In the genomic region with DNA sequence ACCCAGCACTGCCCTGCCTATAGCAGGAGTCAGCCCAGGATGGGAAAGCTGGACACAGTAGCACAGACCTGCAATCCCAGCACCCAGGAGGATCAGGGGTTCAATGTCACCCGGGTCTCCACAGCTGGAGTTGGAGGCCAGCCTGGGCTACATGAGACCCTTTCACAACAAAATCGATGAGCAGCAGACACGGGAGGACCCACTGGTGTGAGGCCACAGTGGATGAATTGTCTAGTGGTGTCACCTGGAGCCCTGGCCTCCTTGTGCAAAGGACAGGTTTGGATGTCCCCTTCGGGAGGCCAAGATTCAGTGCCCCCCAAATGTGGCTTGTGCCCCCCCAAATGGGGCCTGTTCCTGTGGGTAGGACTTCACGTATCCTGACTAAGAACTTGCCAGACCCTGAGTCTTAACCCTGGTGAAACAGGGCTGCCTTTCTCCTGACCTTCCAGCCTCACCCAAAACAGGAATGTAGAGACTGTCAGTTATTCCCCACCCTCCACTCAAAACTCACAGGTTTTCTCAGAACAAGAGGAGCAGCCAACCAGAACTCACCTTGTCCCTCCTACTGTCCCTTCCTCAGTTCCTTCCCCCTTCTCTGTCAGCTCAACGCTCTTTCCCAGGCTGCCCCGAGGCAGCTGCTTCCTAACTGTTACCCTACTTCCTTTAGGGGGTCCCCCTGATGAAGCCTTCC, we compare ENCODE assay signal across 9 mouse cellular contexts. TPM values are rescaled to one million over a fixed set of nuclear protein-coding genes. Genes with fewer than 3 reads are reported as not detected.
DNase-seq lines count a peak whose midpoint lies in the region; ATAC-seq and TF ChIP-seq lines count a peak whose summit lies in the region.
"Had no signal": no experiment of that assay in that cellular context is flagged by ENCODE, and none has a peak within 500 bp of the region (broad histone marks: within the 10 kb centered on the region; RNA-seq: fewer than 3 reads in every experiment).

No protein-coding gene starts in this region.

- TF ChIP-seq CTCF in kidney, postnatal 0 days (IDR thresholded peaks at IDR 0.05; ENCODE audit: low read depth): no peak
- no peak for TF ChIP-seq CTCF in liver, postnatal 0 days (IDR thresholded peaks at IDR 0.05; ENCODE audit: low read depth)

- H3K4me1 ChIP-seq in kidney, postnatal 0 days (replicated peaks; ENCODE audit: insufficient read depth, low read length): peaks cover 15% of the 10 kb centered on the region
- peaks cover 25% of the 10 kb centered on the region for H3K4me1 ChIP-seq in brown adipose tissue, adult 24 weeks (ENCODE audit: control insufficient read depth, insufficient read depth, insufficient read length, low read length)
- H3K4me1 ChIP-seq in liver, postnatal 0 days (ENCODE audit: insufficient read depth): peaks cover 26% of the 10 kb centered on the region
- 0 out of 2 replicates have a peak, but pooled peaks cover 11% of the 10 kb centered on the region for H3K4me1 ChIP-seq in stomach, embryonic 15.5 days

- H3K36me3 ChIP-seq in kidney, postnatal 0 days (ENCODE audit: insufficient read depth, low read length): no peaks in the 10 kb centered on the region
- H3K36me3 ChIP-seq in liver, postnatal 0 days (replicated peaks; ENCODE audit: insufficient read depth, low read length): no peaks in the 10 kb centered on the region
- H3K36me3 ChIP-seq in stomach, embryonic 15.5 days: peaks cover 10% of the 10 kb centered on the region

- no peak overlapping the region for H3K9ac ChIP-seq in kidney, postnatal 0 days (ENCODE audit: low read depth, low read length)
- H3K9ac ChIP-seq in liver, postnatal 0 days (replicated peaks): no peak overlapping the region
- no peak overlapping the region for H3K9ac ChIP-seq in stomach, embryonic 15.5 days

- peak overlapping the region; percentile 63 for H3K27ac ChIP-seq in kidney, postnatal 0 days
- peak overlapping the region; percentile 97 for H3K27ac ChIP-seq in brown adipose tissue, adult 24 weeks (replicated peaks; ENCODE audit: low read depth, low read length)
- peak overlapping the region; percentile 75 for H3K27ac ChIP-seq in liver, postnatal 0 days (ENCODE audit: low read depth)
- peak overlapping the region; percentile 75 for H3K27ac ChIP-seq in stomach, embryonic 15.5 days
- H3K27ac ChIP-seq: midbrain, embryonic 10.5 days had no signal

- DNase-seq in kidney, postnatal 0 days (ENCODE audit: low spot score): peak; percentile 65
- no peak for DNase-seq in kidney, adult 8-10 months
- no peak for DNase-seq in liver, postnatal 0 days
- DNase-seq in frontal cortex, postnatal 36 days (ENCODE audit: low spot score in 2 of 2): no peak
- DNase-seq in cerebellum, postnatal 36 days: no peak

- H3K9me3 ChIP-seq in kidney, postnatal 0 days (replicated peaks; ENCODE audit: low read length): no peaks in the 10 kb centered on the region
- H3K9me3 ChIP-seq in liver, postnatal 0 days (ENCODE audit: low read length): no peaks in the 10 kb centered on the region
- H3K9me3 ChIP-seq in stomach, embryonic 15.5 days: no peaks in the 10 kb centered on the region
- H3K9me3 ChIP-seq: midbrain, embryonic 10.5 days had no signal

- no peaks in the 10 kb centered on the region for H3K27me3 ChIP-seq in kidney, postnatal 0 days (ENCODE audit: insufficient read depth, low read length)
- no peaks in the 10 kb centered on the region for H3K27me3 ChIP-seq in liver, postnatal 0 days (ENCODE audit: insufficient read depth, low read length)
- H3K27me3 ChIP-seq in stomach, embryonic 15.5 days (replicated peaks): no peaks in the 10 kb centered on the region
- H3K27me3 ChIP-seq: Patski had no signal

- no peak for TF ChIP-seq EP300 in liver, postnatal 0 days (IDR thresholded peaks at IDR 0.05; ENCODE audit: low read depth)

- H3K4me2 ChIP-seq in kidney, postnatal 0 days (ENCODE audit: low read length): no peak overlapping the region
- peak overlapping the region; percentile 24; the same call in 1 of the 2 replicates for H3K4me2 ChIP-seq in liver, postnatal 0 days (ENCODE audit: low read depth, low read length)
- 0 out of 2 replicates have a peak overlapping the region, but pooled peaks have one; percentile 14 for H3K4me2 ChIP-seq in stomach, embryonic 15.5 days

- 67% methylated on average over 7 of the region's 7 CpGs for WGBS in kidney, postnatal 0 days
- 51% methylated on average over 7 of the region's 7 CpGs for WGBS in liver, postnatal 0 days (ENCODE audit: insufficient replicate concordance)
- WGBS in stomach, embryonic 15.5 days: 62% methylated on average over 7 of the region's 7 CpGs

- no peak overlapping the region for H3K4me3 ChIP-seq in kidney, postnatal 0 days (replicated peaks; ENCODE audit: low read depth, low read length)
- no peak overlapping the region for H3K4me3 ChIP-seq in brown adipose tissue, adult 24 weeks (ENCODE audit: insufficient read depth, low read depth, low read length)
- H3K4me3 ChIP-seq in liver, postnatal 0 days (ENCODE audit: low read depth, low read length): no peak overlapping the region
- H3K4me3 ChIP-seq in stomach, embryonic 15.5 days (replicated peaks): no peak overlapping the region
- H3K4me3 ChIP-seq: midbrain, embryonic 10.5 days had no signal

- ATAC-seq in kidney, postnatal 0 days (replicated peaks; ENCODE audit: low FRiP score, low read depth): no peak
- ATAC-seq in liver, postnatal 0 days: no peak
- ATAC-seq in stomach, embryonic 15.5 days (ENCODE audit: insufficient read depth, low FRiP score, low read depth): peak; percentile 5; the same call in 1 of the 2 replicates

RNA-seq across cellular contexts. Expression of a gene that starts 33.1 kb away (rescaled TPM):
- polyA plus RNA-seq in kidney, postnatal 0 days (2015; fragmentation: Nextera tagmentation; extraction: Ambion mirVana): 58.1 and 64.6 TPM in 2 replicates
- polyA plus RNA-seq in brown adipose tissue, adult 24 weeks (2012; ENCODE audit: insufficient read depth, insufficient read length, missing spikeins): 2.1 and 3.6 TPM in 2 replicates
- polyA plus RNA-seq in liver, postnatal 0 days (2015; fragmentation: Nextera tagmentation; extraction: Ambion mirVana): 1.5 and 1.8 TPM in 2 replicates
- 71.1 and 77.2 TPM in 2 replicates for polyA plus RNA-seq in stomach, embryonic 15.5 days (2015; fragmentation: Nextera tagmentation; extraction: Ambion mirVana)

RNA-seq across cellular contexts. Expression of a gene that starts 34.4 kb away (rescaled TPM):
- 6.2 and 6.6 TPM in 2 replicates for polyA plus RNA-seq in kidney, postnatal 0 days (2015; fragmentation: Nextera tagmentation; extraction: Ambion mirVana)
- 9.5 and 15.2 TPM in 2 replicates for polyA plus RNA-seq in brown adipose tissue, adult 24 weeks (2012; ENCODE audit: insufficient read depth, insufficient read length, missing spikeins)
- polyA plus RNA-seq in liver, postnatal 0 days (2015; fragmentation: Nextera tagmentation; extraction: Ambion mirVana): 2.3 and 3.0 TPM in 2 replicates
- 8.4 and 10.4 TPM in 2 replicates for polyA plus RNA-seq in stomach, embryonic 15.5 days (2015; fragmentation: Nextera tagmentation; extraction: Ambion mirVana)

RNA-seq across cellular contexts. Expression of a gene that starts 45.6 kb away (rescaled TPM):
- 7.7 and 9.5 TPM in 2 replicates for polyA plus RNA-seq in kidney, postnatal 0 days (2015; fragmentation: Nextera tagmentation; extraction: Ambion mirVana)
- polyA plus RNA-seq in brown adipose tissue, adult 24 weeks (2012; ENCODE audit: insufficient read depth, insufficient read length, missing spikeins): 1.1 TPM in 1 of 2 replicates, not detected in the other
- 17.3 and 17.8 TPM in 2 replicates for polyA plus RNA-seq in liver, postnatal 0 days (2015; fragmentation: Nextera tagmentation; extraction: Ambion mirVana)
- 4.0 and 6.1 TPM in 2 replicates for polyA plus RNA-seq in stomach, embryonic 15.5 days (2015; fragmentation: Nextera tagmentation; extraction: Ambion mirVana)

RNA-seq across cellular contexts. Expression of a gene that starts 50.8 kb away (rescaled TPM):
- polyA plus RNA-seq in kidney, postnatal 0 days (2015; fragmentation: Nextera tagmentation; extraction: Ambion mirVana): 1.9 and 2.3 TPM in 2 replicates
- 4.5 and 12.7 TPM in 2 replicates for polyA plus RNA-seq in brown adipose tissue, adult 24 weeks (2012; ENCODE audit: insufficient read depth, insufficient read length, missing spikeins)
- polyA plus RNA-seq in liver, postnatal 0 days (2015; fragmentation: Nextera tagmentation; extraction: Ambion mirVana): 0.40 and 0.76 TPM in 2 replicates
- 0.71 and 0.76 TPM in 2 replicates for polyA plus RNA-seq in stomach, embryonic 15.5 days (2015; fragmentation: Nextera tagmentation; extraction: Ambion mirVana)

Comparison
In these comparisons a context has a peak if more than half of its experiments do, and no peak if none do; other contexts are left out.
1. RNA of a gene that starts 33.1 kb away (polyA plus RNA-seq): 71.1 to 77.2 TPM in stomach, embryonic 15.5 days and 58.1 to 64.6 TPM in kidney, postnatal 0 days; 2.1 to 3.6 TPM in brown adipose tissue, adult 24 weeks and 1.5 to 1.8 TPM in liver, postnatal 0 days; every median in the first group is over 10 times any median in the second.
2. Peak in every context shown above with its lines, with median percentiles within 50 percentile points of each other: H3K27ac ChIP-seq.